Mouse (Mus musculus): Measurements from ENCODE around the gene Gm17657. TPM values are rescaled to one million over a fixed set of nuclear protein-coding genes. Genes with fewer than 3 reads are reported as not detected.

Gene Gm17657
- total and polyA plus RNA-seq, 3 experiments = 0.20 to 0.21 TPM; not detected in 1

GRCm38 (mm10) chr17:29585446-29585845, 36.0 kb upstream of the Gm17657 start (continued):
- TF ChIP-seq E2F4 (IDR thresholded peaks at IDR 0.05; ENCODE audit: insufficient replicate concordance, low read depth, low read length) (no peak), NELFE (IDR thresholded peaks at IDR 0.05; ENCODE audit: low read depth, low read length) (no peak), RCOR1 (conservative IDR thresholded peaks at IDR 0.05; ENCODE audit: low read depth, low read length) (no peak)

GRCm38 (mm10) chr17:29584737-29585136, 35.3 kb upstream of the Gm17657 start:
- Histone ChIP-seq H3K36me3 (replicated peaks in 1 of 2; ENCODE audit: control insufficient read depth in 1 of 2, insufficient read depth in 1 of 2, low read length in 1 of 2) (peaks cover 28 to 63% of the 10 kb centered on the region in 2 experiments), H3K4me3 (replicated peaks in 1 of 3; ENCODE audit: low read depth in 2 of 3, low read length in 2 of 3, poor library complexity in 1 of 3) (no peak overlapping the region), H3K9ac (ENCODE audit: insufficient read depth, low read depth) (no peak overlapping the region), H3K4me2 (ENCODE audit: insufficient read depth, low read depth, poor library complexity, severe bottlenecking) (no peak overlapping the region), H3K4me1 (ENCODE audit: control insufficient read depth in 1 of 2, insufficient read depth in 2 of 2) (peaks cover 0 to 28% of the 10 kb centered on the region in 2 experiments; a peak in 2 of 4 replicates), H3K9me3 (replicated peaks; ENCODE audit: low read length) (no peaks in the 10 kb centered on the region), H3K27me3 (replicated peaks) (no peaks in the 10 kb centered on the region), H3K27ac (ENCODE audit: insufficient read depth, low read depth) (no peak overlapping the region), H3K79me2 (replicated peaks; ENCODE audit: control insufficient read depth, extremely low read depth, insufficient read depth, poor library complexity, severe bottlenecking) (no peaks in the 10 kb centered on the region)
- dilution Hi-C loops (cut with MboI; ENCODE audit: extremely low pct_ligation_motif_present, extremely low pct_unique_long_range_greater_than_20kb, low sequenced_read_pairs) = no loop called here
- no peak for TF ChIP-seq CTCF (conservative IDR thresholded peaks at IDR 0.05 in 1 of 2, IDR thresholded peaks at IDR 0.05 in 1 of 2; ENCODE audit: low read depth in 2 of 2, low read length in 2 of 2)
- TF ChIP-seq MYC (IDR thresholded peaks at IDR 0.05; ENCODE audit: low read depth, low read length) = no peak
- no peak for TF ChIP-seq E2F4 (IDR thresholded peaks at IDR 0.05; ENCODE audit: insufficient replicate concordance, low read depth, low read length)
- no peak for TF ChIP-seq JUN (IDR thresholded peaks at IDR 0.05; ENCODE audit: insufficient read depth, low read depth, low read length)
- TF ChIP-seq MEF2A (IDR thresholded peaks at IDR 0.05; ENCODE audit: borderline replicate concordance, low read depth, low read length) = no peak
- TF ChIP-seq CHD2 (IDR thresholded peaks at IDR 0.05; ENCODE audit: low read length) = no peak
- TF ChIP-seq PAX5 (IDR thresholded peaks at IDR 0.05; ENCODE audit: low read length) = no peak
- no peak for TF ChIP-seq MAFK (IDR thresholded peaks at IDR 0.05; ENCODE audit: insufficient replicate concordance, low read length)
- no peak for TF ChIP-seq TBP (conservative IDR thresholded peaks at IDR 0.05; ENCODE audit: low read depth, low read length)
- in situ Hi-C loops (cut with MboI; ENCODE audit: low pct_ligation_motif_present, low pct_unique_long_range_greater_than_20kb, low sequenced_read_pairs) = no loop called here
- DNase-seq (ENCODE audit: extremely low read depth) = no peak

GRCm38 (mm10) chr17:29584306-29584705, 34.9 kb upstream of the Gm17657 start:
- no peak for DNase-seq (ENCODE audit: extremely low read depth)
- no peak overlapping the region for H3K9ac ChIP-seq (ENCODE audit: insufficient read depth, low read depth)
- no peak overlapping the region for H3K27ac ChIP-seq (ENCODE audit: insufficient read depth, low read depth)
- no peaks in the 10 kb centered on the region for H3K79me2 ChIP-seq (replicated peaks; ENCODE audit: control insufficient read depth, extremely low read depth, insufficient read depth, poor library complexity, severe bottlenecking)
- H3K9me3 ChIP-seq (replicated peaks; ENCODE audit: low read length) = no peaks in the 10 kb centered on the region
- H3K4me2 ChIP-seq (ENCODE audit: insufficient read depth, low read depth, poor library complexity, severe bottlenecking) = no peak overlapping the region
- dilution Hi-C loops (cut with MboI; ENCODE audit: extremely low pct_ligation_motif_present, extremely low pct_unique_long_range_greater_than_20kb, low sequenced_read_pairs) = no loop called here
- H3K27me3 ChIP-seq (replicated peaks) = no peaks in the 10 kb centered on the region
- in situ Hi-C loops (cut with MboI; ENCODE audit: low pct_ligation_motif_present, low pct_unique_long_range_greater_than_20kb, low sequenced_read_pairs) = no loop called here
- no peak overlapping the region for H3K4me3 ChIP-seq (replicated peaks in 1 of 3; ENCODE audit: low read depth in 2 of 3, low read length in 2 of 3, poor library complexity in 1 of 3)
- TF ChIP-seq MAFK (IDR thresholded peaks at IDR 0.05; ENCODE audit: insufficient replicate concordance, low read length) = no peak
- no peak for TF ChIP-seq SMC3 (IDR thresholded peaks at IDR 0.05; ENCODE audit: low read depth, low read length)
- H3K36me3 ChIP-seq (replicated peaks in 1 of 2; ENCODE audit: control insufficient read depth in 1 of 2, insufficient read depth in 1 of 2, low read length in 1 of 2) = peaks cover 32 to 66% of the 10 kb centered on the region in 2 experiments
- H3K4me1 ChIP-seq (ENCODE audit: control insufficient read depth in 1 of 2, insufficient read depth in 2 of 2) = peaks cover 0 to 24% of the 10 kb centered on the region in 2 experiments; a peak in 2 of 4 replicates

Measured in CH12.LX (cell line).